Comparison of ENCODE assay signal across 11 mouse cellular contexts in the genomic region with DNA sequence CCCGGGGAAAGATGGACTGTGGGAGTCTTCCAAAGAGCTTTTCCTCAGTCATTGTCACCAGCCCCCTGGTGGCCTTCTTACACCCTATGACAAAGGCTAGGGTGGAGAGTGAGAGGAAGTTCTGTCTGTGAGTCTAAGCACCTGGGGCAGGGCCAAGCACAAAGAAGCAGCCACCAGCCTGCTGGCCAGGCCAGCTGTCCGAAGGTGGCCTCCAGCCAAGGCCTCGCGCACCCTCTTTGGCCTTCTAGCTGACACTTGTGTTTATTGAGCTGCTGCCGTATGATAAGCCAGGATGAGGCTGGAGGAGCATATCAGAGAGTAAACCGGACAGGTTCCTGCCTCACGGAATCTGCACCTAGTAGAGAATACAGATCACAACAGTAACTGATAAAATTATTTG.
DNase-seq lines count a peak whose midpoint lies in the region; ATAC-seq lines count a peak whose summit lies in the region.
"Had no signal": no experiment of that assay in that cellular context is flagged by ENCODE, and none has a peak within 500 bp of the region (broad histone marks: within the 10 kb centered on the region; RNA-seq: fewer than 3 reads in every experiment).

No protein-coding gene starts in this region.

- H3K4me2 ChIP-seq in hindbrain, embryonic 16.5 days (ENCODE audit: low read length) = no peak overlapping the region
- H3K4me2 ChIP-seq in hindbrain, embryonic 14.5 days (replicated peaks) = no peak overlapping the region
- no peak overlapping the region for H3K4me2 ChIP-seq in kidney, embryonic 16.5 days (replicated peaks; ENCODE audit: low read depth, low read length)
- no peak overlapping the region for H3K4me2 ChIP-seq in midbrain, embryonic 15.5 days
- H3K4me2 ChIP-seq: midbrain, embryonic 12.5 days had no signal

- H3K27ac ChIP-seq in hindbrain, embryonic 16.5 days (ENCODE audit: low read depth, low read length) = no peak overlapping the region
- no peak overlapping the region for H3K27ac ChIP-seq in hindbrain, embryonic 14.5 days
- H3K27ac ChIP-seq in kidney, embryonic 16.5 days (ENCODE audit: low read length) = no peak overlapping the region
- H3K27ac ChIP-seq in midbrain, embryonic 15.5 days = no peak overlapping the region
- H3K27ac ChIP-seq: midbrain, embryonic 12.5 days had no signal

- 0 out of 2 replicates have a peak, but pooled peaks have one; percentile 34 for ATAC-seq in hindbrain, embryonic 16.5 days
- ATAC-seq in hindbrain, embryonic 14.5 days (ENCODE audit: low FRiP score) = no peak
- no peak for ATAC-seq in kidney, embryonic 16.5 days (ENCODE audit: low FRiP score, low TSS enrichment)
- ATAC-seq in midbrain, embryonic 15.5 days (replicated peaks) = no peak
- ATAC-seq: forebrain, embryonic 16.5 days had no signal

- H3K4me1 ChIP-seq in hindbrain, embryonic 16.5 days (ENCODE audit: control insufficient read depth, insufficient read depth, low read depth, low read length) = no peaks in the 10 kb centered on the region; the same call in 1 of the 2 replicates
- no peaks in the 10 kb centered on the region for H3K4me1 ChIP-seq in hindbrain, embryonic 14.5 days (replicated peaks; ENCODE audit: control insufficient read depth, insufficient read depth, low read length)
- H3K4me1 ChIP-seq in kidney, embryonic 16.5 days (ENCODE audit: insufficient read depth, low read length) = no peaks in the 10 kb centered on the region
- H3K4me1 ChIP-seq in midbrain, embryonic 15.5 days = no peaks in the 10 kb centered on the region

- no peaks in the 10 kb centered on the region for H3K27me3 ChIP-seq in hindbrain, embryonic 16.5 days (replicated peaks; ENCODE audit: control insufficient read depth, insufficient read depth, low read length)
- no peaks in the 10 kb centered on the region for H3K27me3 ChIP-seq in hindbrain, embryonic 14.5 days (ENCODE audit: control insufficient read depth, insufficient read depth, low read length)
- no peaks in the 10 kb centered on the region for H3K27me3 ChIP-seq in kidney, embryonic 16.5 days (ENCODE audit: insufficient read depth, low read length)
- H3K27me3 ChIP-seq in midbrain, embryonic 15.5 days (replicated peaks) = no peaks in the 10 kb centered on the region
- H3K27me3 ChIP-seq: midbrain, embryonic 12.5 days had no signal

- H3K9me3 ChIP-seq in hindbrain, embryonic 16.5 days (ENCODE audit: control insufficient read depth, low read length) = no peaks in the 10 kb centered on the region
- no peaks in the 10 kb centered on the region for H3K9me3 ChIP-seq in hindbrain, embryonic 14.5 days (ENCODE audit: control insufficient read depth, low read length)
- no peaks in the 10 kb centered on the region for H3K9me3 ChIP-seq in kidney, embryonic 16.5 days (ENCODE audit: low read length)
- H3K9me3 ChIP-seq in midbrain, embryonic 15.5 days = no peaks in the 10 kb centered on the region
- H3K9me3 ChIP-seq: midbrain, embryonic 12.5 days had no signal

- no peak for DNase-seq in hindbrain, embryonic 14.5 days (ENCODE audit: low spot score)
- DNase-seq in adrenal gland, adult 8-10 months = peak; percentile 85
- DNase-seq in cerebellum, postnatal 25 days = peak; percentile 85 to 89
- DNase-seq in lung, postnatal 10 days = peak; percentile 50
- no peak for DNase-seq in thymus, postnatal 10 days (ENCODE audit: low spot score in 2 of 2)
- DNase-seq: thymus, postnatal 14 days had no signal

- no peak overlapping the region for H3K9ac ChIP-seq in hindbrain, embryonic 16.5 days (ENCODE audit: low read depth, low read length)
- no peak overlapping the region for H3K9ac ChIP-seq in hindbrain, embryonic 14.5 days
- H3K9ac ChIP-seq in kidney, embryonic 16.5 days (replicated peaks; ENCODE audit: low read length) = no peak overlapping the region
- no peak overlapping the region for H3K9ac ChIP-seq in midbrain, embryonic 15.5 days
- H3K9ac ChIP-seq: midbrain, embryonic 12.5 days had no signal

- 66% methylated on average over 7 of the region's 7 CpGs for WGBS in hindbrain, embryonic 16.5 days
- 79% methylated on average over 7 of the region's 7 CpGs for WGBS in hindbrain, embryonic 14.5 days
- WGBS in kidney, embryonic 16.5 days = 78% methylated on average over 7 of the region's 7 CpGs
- 74% methylated on average over 7 of the region's 7 CpGs for WGBS in midbrain, embryonic 15.5 days

- H3K36me3 ChIP-seq in hindbrain, embryonic 16.5 days (ENCODE audit: control insufficient read depth, insufficient read depth, low read length) = no peaks in the 10 kb centered on the region
- no peaks in the 10 kb centered on the region for H3K36me3 ChIP-seq in hindbrain, embryonic 14.5 days (replicated peaks; ENCODE audit: control insufficient read depth, insufficient read depth)
- no peaks in the 10 kb centered on the region for H3K36me3 ChIP-seq in kidney, embryonic 16.5 days (ENCODE audit: insufficient read depth, low read length)
- no peaks in the 10 kb centered on the region for H3K36me3 ChIP-seq in midbrain, embryonic 15.5 days (replicated peaks)
- H3K36me3 ChIP-seq: midbrain, embryonic 12.5 days had no signal

- H3K4me3 ChIP-seq in hindbrain, embryonic 16.5 days (ENCODE audit: low read length) = no peak overlapping the region
- no peak overlapping the region for H3K4me3 ChIP-seq in hindbrain, embryonic 14.5 days (replicated peaks; ENCODE audit: low read length)
- no peak overlapping the region for H3K4me3 ChIP-seq in kidney, embryonic 16.5 days (ENCODE audit: low read length)
- H3K4me3 ChIP-seq in midbrain, embryonic 15.5 days = no peak overlapping the region
- H3K4me3 ChIP-seq: midbrain, embryonic 12.5 days had no signal

Comparison
In these comparisons a context has a peak if more than half of its experiments do, and no peak if none do; other contexts are left out.
1. DNase-seq: peak in adrenal gland, adult 8-10 months (single experiment), cerebellum, postnatal 25 days (2 of 2) and lung, postnatal 10 days (single experiment); none in hindbrain, embryonic 14.5 days (single experiment) and thymus, postnatal 10 days (0 of 2).